Mouse (Mus musculus) urinary bladder, postnatal 4 days (tissue): ENCODE measurements around the gene Hapln4.
A peak's percentile ranks its signal among the peaks of the same experiment; 100 is the strongest.

Experiments used
- DNase-seq, 2 experiments: peaks; one replicate each; pipeline ENCODE4 v3.0.0; 2021 to 2022; ENCODE audit warnings: low spot score in 2 of 2

The Hapln4 gene

DNA sequence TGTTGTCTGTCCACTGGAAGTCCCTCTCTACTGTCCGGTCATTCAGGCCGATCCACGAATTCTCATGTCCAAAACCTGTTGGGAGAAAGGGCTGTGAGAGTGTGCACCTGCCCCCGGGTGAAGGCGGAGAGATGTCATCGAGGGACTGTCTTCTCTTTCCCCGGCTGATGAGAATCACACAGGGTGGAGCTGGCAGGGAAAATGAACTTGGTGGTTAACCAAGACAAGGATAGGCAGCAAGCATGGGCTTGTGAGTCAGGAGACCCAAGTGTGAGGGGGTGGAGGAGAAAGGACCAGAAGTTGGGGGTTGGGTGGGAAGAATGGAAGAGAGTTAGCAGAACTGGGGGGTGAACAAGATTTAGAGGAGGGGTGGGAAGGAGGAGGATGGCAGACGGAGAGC is 17.0 kb downstream of the Hapln4 start:
- DNase-seq, result no peak

DNA sequence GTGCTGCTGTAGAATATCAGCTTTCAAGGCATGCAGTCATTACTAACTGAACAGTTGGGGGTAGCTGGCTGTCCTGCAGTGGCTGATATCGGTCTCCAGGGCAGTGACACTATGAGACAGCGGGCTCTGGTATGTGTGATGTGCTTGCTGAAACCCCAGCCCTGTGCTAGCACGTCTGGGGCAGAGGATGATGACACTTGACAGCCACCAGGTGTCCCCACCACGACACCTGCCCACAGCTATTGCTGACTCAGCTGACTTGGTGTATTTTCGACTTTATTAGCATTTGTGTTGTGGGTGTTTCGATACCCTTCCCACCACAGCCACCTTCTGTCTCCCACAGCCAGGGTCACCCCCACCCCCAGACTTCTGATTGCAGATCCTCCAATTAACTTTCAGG is 21.2 kb downstream of the Hapln4 start:
- no peak for DNase-seq

DNA sequence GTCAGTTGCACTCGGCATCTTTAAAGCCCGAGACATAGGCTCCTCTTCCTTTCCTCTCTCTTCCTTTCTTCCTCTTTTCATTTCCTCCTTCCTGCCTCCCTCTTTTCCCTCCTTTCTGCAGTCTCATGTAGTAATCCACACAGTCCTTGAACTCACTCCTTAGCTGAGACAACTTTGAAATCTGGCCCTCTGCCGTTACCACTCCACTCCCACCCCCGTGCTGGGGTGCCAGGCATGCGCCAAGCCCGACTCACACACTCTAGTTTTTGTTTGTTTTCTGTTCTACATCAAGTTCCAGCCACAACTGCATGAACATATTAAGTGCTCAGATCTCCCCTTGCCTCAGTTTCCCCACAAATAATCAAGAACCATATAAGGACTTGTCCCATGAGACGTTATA is 21.7 kb downstream of the Hapln4 start:
- no peak for DNase-seq

DNA sequence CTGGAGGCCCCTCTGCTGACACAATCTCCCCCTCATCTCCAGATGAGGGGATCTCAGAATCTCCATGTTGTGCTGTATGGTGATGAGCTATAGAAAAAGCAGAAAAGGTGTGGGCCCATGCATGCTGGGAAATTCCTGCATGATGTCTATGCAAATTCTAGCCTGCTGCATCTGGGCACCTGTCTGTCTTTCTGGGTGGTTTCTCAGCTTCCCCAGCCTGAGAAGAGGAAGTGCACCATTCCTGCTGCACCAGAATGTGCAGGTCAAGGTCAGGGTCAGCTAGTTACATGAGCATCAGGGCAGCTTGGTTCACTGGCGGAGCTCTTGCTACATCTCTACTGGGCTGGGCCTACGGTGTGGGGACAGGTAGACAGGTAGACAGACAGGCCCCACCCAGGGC is 27.2 kb downstream of the Hapln4 start:
- DNase-seq, result no peak

DNA sequence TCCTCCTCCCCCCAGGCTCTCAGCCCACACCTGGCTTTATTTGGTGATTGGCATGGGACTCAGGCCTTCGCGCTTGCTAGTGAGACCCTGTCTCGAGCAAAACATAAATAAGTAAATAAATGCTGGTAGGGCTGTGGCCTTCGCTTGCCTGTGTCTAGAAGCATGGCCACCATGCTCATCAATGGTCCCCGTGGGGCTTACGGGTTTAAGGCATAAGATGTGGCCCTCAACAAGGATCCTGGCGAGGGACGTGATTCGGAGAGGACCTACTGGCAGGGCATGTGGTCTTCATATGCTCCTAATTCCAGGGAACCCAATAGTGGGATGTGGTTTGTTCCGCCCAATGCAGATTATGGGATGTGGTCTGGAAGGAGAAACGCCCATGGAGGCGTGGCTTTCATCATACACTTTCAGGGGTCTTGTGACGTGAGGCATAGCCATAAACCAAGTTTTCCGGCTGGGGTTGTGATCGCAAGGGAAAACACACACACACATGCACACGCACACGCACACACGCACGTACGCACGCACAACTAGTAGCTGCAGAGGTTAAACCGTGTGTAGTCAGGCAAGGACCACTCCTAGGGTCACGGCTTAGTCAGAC is 28.0 kb downstream of the Hapln4 start:
- DNase-seq, result peak in 1 of 2 experiments; percentile 52

DNA sequence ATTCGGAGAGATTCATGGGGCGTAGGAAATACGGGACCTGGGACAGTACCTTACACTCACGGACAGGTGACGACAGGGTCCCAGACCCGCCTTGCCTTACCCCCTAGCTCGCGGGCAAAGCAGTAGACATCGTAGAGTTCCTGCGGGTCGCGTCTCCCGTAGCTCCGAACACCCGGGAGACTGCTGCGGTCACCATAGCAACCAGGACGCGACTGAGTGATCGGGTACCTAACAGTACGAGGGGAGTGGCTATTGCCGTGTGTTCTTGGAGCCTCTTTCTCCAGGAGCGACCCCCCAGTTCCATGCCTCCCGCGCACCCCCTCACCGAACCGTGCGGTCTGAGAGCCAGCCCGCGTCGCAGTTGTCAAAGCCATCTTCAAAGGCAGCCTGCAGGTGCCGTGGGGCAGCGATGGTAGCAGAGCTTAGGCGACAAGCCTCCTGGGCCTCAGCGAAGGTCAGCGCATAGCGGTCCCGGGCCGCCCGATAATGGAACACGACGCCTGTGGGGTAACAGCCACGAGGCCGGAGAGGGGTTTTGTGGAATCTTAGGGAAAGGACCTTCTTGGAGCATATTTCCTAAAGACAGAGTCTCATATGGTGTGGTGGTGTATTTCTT is 29.3 kb downstream of the Hapln4 start:
- DNase-seq, result peak in 1 of 2 experiments; percentile 54

DNA sequence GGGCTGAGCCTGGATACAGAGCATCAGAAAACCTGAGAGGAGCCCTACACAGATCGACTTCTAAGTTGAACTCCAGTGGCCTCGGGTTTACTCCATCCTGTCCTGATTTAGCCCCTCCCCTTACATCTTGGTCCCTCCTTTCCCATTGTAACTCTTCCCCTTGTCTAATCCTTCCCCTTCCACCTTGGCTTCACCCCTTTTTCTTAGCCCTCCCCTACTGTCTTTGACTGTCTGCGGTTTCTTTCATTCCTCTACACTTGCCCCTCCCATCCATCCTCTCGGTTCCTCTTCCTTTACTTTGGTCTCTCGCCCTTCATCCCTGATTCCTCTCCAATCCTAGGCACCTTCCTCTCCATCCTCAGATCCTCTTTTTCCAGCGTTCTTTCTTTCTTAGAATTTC is 31.2 kb downstream of the Hapln4 start:
- DNase-seq, result no peak

DNA sequence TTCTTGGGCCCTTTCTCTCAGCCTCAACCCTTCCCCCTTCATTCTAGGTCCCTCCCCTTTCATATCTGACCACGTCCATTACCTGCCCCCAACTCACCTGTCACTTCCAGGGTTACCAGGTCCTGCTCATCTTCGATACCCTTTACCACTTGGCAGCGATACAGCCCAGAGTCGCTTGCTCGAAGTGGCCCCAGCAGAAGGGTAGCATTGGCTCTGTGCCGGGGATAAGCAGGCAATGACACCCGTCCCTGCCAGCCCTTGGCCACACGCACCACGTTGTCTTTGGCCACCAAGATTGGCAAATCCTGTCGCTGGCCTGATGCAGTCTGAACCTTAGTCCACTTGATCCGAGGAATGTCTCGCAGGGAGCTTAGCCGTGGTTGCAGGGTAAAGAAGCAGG is 31.6 kb downstream of the Hapln4 start:
- no peak for DNase-seq

DNA sequence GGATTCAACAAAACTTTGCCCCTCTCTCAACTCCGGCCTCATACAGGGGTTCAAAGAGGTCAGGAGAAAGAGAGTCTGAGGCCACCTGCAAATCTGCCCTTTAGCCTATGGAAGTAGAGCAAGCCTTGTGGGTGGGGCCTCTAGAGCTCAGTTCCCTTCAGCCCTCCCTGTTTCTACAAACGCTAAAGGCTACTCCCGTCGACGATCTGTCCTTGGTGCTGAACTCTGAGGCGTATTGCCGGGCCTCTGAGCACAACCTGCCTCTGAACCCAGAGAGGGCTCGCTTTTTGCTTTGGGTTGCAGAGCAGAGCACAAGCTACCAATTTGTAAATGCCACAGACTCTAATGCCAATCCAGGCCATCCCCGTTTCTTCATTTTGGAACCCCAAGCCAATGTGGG is 34.4 kb downstream of the Hapln4 start:
- no peak for DNase-seq

DNA sequence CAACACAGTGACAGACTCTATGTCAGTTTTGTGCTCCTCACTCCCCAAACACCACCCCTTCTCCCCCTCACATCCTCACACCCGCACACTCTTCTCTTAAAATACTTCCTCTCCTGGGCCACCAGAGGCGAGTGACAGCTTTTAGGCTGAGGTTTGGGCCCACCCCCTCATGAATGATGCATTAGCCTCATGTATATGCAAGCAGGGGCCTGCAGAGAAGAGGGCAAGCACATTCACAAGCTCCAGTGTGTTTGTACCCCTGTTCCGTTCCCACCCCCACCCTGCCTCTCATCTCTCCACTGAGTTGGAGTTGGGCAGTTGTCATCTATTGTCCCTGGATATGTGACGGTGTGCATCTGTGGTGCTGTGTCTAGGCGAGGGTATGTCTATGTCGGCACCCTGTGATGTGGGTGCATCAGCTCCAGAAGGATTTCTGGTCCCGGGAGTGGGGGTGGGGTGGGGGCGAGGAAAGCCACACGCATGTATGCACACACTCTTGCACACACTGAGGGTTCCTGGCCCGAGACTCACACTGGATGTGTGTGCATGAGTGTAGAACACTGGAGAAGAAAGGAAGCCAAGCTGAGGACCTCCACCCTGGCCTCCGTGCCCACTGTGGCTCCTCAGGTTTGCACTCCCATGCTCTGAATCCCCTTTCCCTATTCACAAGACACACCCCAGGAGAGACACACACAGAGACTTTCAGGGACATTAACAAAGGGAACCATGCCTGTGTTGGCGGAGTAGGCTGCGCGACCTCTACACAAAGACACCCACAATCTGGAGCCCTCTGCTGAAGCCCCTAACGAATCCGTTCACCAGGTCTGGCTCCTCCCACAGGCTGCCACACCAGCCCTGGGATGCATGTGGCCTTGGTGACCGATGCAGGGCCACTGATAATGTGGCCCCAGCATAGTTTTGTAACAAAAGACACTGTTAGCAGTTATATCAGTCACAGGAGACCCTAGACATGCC is 35.8 kb downstream of the Hapln4 start:
- DNase-seq, result no peak

DNA sequence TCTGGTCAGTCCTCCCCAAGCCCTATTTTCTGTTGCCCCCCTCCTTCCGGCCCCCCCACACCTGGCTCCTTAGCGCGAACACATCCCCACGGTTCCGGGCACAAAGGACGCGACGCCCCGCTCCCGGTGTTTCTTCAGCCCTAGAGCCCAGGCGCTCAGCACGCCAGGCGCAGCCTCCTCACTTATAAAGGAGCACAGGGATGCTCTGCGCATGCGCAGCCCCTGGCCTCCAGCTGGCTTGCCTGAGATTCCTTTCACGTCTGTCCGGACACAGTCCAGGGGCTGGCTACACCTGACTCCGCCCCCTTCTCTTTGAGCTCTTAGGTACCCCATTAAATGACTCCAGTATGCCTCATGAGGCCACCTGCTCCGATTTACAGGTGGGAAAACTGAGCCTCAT is 37.4 kb downstream of the Hapln4 start, which contains the start of gene Ncan:
Gene Ncan (minus strand): TSS at position 207 of the 400 bp plus-strand sequence.
- peak in 1 of 2 experiments; percentile 33 for DNase-seq

DNA sequence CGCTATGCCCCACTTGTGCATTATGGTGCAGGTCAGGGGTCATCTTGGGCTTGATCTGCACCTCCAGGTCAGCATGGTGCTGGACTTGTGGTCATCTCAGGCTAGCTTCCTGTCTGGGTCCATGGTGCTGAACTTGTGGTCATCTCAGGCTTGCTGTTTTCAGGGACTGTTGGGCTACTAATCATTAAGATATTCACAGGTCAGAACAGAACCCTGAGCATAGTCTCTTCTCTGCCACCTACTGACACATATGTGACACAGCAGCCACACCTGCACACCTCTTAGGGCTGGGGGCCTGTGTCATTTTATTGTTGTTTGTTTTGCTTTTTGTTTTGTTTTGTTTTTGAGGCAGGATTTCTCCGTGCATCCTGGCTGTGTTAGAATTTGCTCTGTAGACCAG is 39.6 kb downstream of the Hapln4 start:
- no peak for DNase-seq

DNA sequence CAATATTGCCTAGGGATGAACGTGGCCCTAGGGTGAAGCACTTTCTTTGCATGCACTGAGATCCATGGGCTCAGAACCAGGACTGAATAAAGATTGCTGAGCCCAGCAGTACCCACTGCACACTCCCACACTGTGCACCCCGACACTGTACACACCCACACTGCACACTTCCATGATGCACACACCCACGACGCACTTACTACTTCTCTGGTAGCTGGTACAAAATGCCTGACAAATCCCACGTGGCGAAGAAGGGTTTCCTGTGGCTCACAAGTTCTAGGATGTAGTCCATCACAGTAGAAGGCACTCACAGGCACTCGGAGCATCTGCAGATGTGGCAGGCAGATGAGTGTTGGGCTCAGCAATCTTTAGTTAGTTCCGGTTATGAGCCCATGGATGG is 41.7 kb downstream of the Hapln4 start:
- no peak for DNase-seq

DNA sequence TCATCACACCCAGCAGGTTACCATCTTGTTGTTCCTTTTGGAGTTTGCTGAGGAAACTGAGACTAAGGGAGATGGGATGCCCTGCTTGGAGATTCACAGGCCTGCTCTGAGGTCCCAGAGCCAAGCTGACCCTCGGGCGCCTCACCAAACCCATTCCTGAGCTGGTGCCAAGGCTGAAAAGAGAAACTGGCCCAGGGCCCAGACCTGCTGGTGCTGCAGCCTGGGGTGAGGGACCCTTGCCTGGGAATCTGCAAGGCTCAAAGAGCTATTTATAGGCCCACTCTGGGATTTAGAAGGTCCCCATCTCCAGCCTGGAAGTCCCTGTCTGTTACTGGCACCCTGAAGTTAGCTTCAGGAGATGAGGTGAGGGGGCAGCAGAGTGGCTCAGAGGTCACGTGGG is 45.2 kb downstream of the Hapln4 start:
- DNase-seq, result peak in 1 of 2 experiments; percentile 36

DNA sequence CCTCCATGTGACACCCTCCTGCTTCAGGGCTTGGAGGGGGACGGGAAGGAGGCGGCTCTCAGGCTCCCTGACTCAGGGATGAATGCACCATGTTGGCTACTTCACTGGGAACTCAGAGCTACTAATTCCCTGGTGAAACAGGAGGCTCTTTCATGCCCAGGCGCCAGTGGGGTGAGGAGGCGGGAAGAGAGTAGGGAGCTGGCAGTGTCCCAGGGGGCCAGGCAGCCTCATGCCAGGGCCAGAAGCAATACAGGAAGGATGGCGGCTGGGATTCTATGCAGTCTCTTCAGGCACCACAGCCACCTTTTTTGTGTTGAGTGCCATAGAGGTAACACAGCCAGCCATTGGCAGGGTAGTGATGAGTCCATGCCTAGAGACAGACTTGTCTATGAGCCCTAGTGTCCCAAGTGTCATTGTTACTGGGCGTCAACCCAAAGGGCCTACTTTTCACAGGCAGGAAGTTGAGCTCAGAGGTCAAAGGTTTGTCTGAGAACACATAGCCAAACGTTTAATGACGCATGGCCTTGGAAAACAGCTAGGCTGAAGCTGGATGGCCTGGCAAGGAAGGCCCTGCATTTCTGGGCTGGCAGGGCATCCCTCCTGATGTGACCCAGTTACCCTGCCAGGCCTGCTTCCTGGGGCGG is 46.2 kb downstream of the Hapln4 start:
- DNase-seq, result no peak

DNA sequence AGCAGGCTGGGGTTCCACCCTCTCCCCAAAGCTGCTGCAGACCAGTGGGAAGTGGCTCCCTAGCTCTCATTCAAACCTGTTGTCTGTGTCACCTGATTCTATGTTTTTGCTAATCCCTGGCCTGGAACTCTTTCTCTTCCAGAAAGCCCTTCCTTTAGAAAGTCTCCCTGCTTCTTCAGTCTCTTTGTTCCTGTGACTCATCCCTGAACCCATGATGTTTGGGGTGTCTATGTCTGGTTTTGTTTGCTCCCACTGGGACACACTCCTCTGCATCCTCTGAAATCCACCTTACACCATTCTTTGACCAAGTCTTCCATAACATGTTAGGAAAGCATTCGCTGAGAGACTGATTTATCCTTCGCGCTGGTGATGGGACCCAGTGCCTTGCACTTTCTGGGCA is 46.8 kb downstream of the Hapln4 start:
- no peak for DNase-seq

DNA sequence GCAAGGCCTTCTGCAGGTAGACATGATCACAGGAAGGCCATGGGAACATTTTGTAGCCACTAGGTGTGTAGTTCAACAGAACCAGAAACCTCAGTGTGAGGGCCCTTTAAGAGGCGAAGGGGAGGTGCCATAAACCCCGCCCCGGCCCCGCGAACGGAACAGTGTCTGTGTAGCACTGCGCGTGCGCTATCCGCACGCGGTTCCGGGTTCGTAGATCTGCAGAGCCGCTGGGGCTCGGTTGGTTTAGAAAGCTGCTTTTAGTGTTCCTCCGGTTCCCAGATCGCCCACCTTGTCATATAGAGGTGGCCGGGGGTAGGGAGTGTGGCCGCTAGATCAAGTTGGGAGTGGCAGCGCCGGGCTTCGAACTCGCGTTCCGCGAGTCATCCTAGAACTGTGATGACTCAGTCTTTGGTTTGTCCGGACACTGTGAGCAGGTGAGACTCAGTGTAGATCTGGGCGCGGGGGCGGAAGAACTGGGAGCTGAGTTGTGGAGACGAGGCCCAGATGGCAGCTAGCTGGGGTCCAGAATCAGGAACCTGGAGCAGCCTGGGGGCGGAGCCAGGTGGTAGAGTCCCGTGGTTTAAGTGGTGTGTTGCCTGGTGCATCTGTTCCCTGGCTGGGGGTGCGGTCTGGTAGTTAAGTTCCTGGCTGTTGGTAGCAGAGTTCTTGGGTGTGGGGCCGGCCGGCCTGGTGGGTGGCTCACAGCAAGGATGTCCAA is 48.1 kb downstream of the Hapln4 start, which contains the start of gene Nr2c2ap:
Gene Nr2c2ap (plus strand): TSS at position 168 of the 718 bp plus-strand sequence.
- DNase-seq, result peak; percentile 69 to 77

DNA sequence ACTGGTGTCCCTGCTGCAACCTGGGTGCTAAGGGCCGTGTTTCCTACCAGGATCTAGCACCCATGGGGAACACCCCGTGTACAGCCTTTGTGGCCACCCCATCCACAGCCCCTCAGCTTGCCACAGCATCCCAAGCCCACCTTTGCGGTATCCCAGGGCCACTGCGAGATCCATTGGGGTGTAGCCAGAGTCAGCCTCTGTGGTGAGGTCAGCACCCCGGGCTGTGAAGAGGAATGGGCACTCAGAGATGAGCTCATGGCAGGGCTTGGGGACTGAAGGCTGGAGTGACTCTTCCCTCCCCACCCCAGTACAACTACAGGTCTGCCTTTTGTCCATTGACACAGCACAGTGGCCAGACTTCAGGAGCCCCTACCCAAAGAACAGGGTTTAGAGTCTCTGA is 50.8 kb downstream of the Hapln4 start:
- no peak for DNase-seq

DNA sequence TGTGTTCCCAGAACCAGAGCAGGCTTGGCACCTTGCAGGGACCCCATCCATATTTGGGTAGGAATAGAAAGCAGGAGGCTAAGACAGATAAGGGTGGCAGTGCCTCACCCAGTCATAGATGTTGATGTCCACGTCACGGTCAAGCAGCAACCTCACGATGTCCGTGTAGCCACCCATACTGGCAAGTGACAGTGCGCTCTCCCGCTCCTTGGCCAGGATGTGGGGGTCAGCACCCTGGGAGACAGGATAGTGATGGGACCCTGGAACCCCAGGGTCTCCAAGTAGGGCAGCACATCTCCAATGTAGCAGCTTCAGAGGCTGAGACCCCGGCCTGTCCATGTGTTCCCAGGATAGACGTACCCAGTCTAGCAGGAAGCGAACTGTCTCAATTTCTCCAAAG is 51.7 kb downstream of the Hapln4 start:
- no peak for DNase-seq

DNA sequence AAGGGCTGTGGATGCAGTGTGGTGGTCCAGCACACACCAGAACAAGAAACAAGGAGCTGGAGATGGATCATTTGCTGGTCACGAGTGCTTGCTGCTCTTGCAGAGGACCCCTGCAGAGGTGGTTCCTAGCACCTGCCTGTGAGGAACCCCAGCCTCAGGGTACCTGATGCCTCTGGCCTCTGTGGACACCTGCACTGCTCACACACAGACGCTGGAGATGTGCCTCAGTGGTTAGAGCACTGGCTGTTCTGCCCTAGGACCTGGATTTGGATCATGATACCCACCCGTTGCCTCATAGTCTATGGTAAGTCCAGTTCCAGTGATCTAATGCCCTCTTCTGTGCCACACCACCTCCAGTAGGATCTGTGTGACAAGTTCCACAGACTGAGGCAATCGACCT is 53.3 kb downstream of the Hapln4 start:
- DNase-seq, result no peak

DNA sequence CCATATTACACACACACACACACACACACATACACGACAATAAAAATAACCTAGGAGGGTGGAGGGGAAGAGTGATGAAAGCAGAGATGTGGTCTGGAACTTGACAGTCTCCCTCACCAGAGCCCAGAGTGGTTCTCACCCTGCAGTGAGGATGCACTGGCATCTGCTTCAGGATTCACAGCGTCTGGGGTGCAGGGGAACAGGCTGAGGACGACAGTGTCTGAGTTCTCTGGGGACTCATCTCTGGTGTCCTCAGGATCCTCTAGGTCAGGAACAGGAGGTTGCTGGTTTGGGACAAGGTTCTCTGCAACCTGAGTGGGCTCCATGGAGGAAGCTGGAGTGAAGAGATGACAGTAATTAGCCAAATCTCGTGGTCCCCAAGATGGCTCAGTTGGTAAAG is 54.6 kb downstream of the Hapln4 start:
- DNase-seq, result no peak
